Mouse (Mus musculus): ENCODE measurements around the gene Dynll1. TPM values are rescaled to one million over a fixed set of nuclear protein-coding genes. Genes with fewer than 3 reads are reported as not detected.

The Dynll1 gene
- total and polyA plus RNA-seq, 3 experiments: 561 to 740 (median 736) TPM

DNA sequence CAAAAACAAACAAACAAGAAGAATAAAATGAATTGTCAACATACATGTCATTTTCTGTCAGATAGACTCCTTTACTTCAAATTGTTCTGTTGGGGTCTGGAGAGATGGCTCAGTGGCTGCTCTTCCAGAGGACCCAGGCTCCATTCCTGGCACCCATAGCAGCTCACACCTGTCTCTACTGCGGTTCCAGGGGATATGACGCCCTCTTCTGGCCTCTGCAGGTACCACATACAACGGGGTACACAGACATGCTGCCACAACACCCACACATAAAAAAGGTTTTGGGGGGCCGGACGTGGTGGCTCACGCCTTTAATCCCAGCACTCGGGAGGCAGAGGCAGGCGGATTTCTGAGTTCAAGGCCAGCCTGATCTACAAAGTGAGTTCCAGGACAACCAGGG lies 6.6 kb downstream of the Dynll1 start:
- TF ChIP-seq GABPA (IDR thresholded peaks at IDR 0.05; ENCODE audit: low read depth, low read length) (no peak), TBP (IDR thresholded peaks at IDR 0.05; ENCODE audit: low read depth, low read length) (no peak), POLR2AphosphoS2 (IDR thresholded peaks at IDR 0.05; ENCODE audit: low read length) (no peak), ELF1 (IDR thresholded peaks at IDR 0.05; ENCODE audit: low read depth, low read length) (no peak), UBTF (IDR thresholded peaks at IDR 0.05; ENCODE audit: borderline replicate concordance, insufficient read depth, low read depth, low read length) (no peak), CTCF (IDR thresholded peaks at IDR 0.05 in 2 of 3, conservative IDR thresholded peaks at IDR 0.05 in 1 of 3; ENCODE audit: control insufficient read depth in 1 of 3, insufficient read depth in 1 of 3, low read depth in 2 of 3, low read length in 3 of 3, poor library complexity in 1 of 3, severe bottlenecking in 1 of 3) (peak; percentile 39 to 64 (median 52)), RAD21 (IDR thresholded peaks at IDR 0.05; ENCODE audit: low read depth, low read length) (peak; percentile 30), MEF2A (IDR thresholded peaks at IDR 0.05; ENCODE audit: extremely low read depth, insufficient replicate concordance, low read depth, low read length, poor library complexity, severe bottlenecking) (no peak), POLR2AphosphoS5 (IDR thresholded peaks at IDR 0.05; ENCODE audit: borderline replicate concordance, low read depth, low read length) (no peak)
- no peak overlapping the region for H3K4me3 ChIP-seq (ENCODE audit: control insufficient read depth in 1 of 2, insufficient read depth in 1 of 2, low read depth in 2 of 2, low read length in 2 of 2)
- H3K4me1 ChIP-seq (ENCODE audit: control insufficient read depth in 1 of 2, insufficient read depth in 2 of 2, low read length in 2 of 2): peaks cover 0 to 12% of the 10 kb centered on the region in 2 experiments; a peak in 2 of 4 replicates
- peaks cover 5% of the 10 kb centered on the region for H3K79me2 ChIP-seq (ENCODE audit: control insufficient read depth, insufficient read depth, low read length, poor library complexity)
- H3K9ac ChIP-seq (ENCODE audit: control insufficient read depth, low read depth, low read length, poor library complexity, severe bottlenecking): no peak overlapping the region
- peak; percentile 49 for DNase-seq (ENCODE audit: low read depth, low spot score)
- H3K36me3 ChIP-seq (ENCODE audit: control insufficient read depth in 1 of 2, insufficient read depth in 2 of 2, low read length in 2 of 2): peaks cover 15 to 16% of the 10 kb centered on the region in 2 experiments
- H3K27ac ChIP-seq (ENCODE audit: control insufficient read depth, low read depth, low read length): no peak overlapping the region
- no peaks in the 10 kb centered on the region for H3K27me3 ChIP-seq (ENCODE audit: control insufficient read depth in 1 of 2, insufficient read depth in 2 of 2, low read length in 2 of 2)
- H3K9me3 ChIP-seq (replicated peaks; ENCODE audit: insufficient read depth, low read length): no peaks in the 10 kb centered on the region

- Histone ChIP-seq H3K9me3 (replicated peaks; ENCODE audit: insufficient read depth, low read length) (no peaks in the 10 kb centered on the region), H3K4me1 (ENCODE audit: control insufficient read depth in 1 of 2, insufficient read depth in 2 of 2, low read length in 2 of 2) (0 out of 4 replicates have a peak, but pooled peaks cover 0 to 4% of the 10 kb centered on the region in 2 experiments), H3K36me3 (ENCODE audit: control insufficient read depth in 1 of 2, insufficient read depth in 2 of 2, low read length in 2 of 2) (peaks cover 5 to 14% of the 10 kb centered on the region in 2 experiments), H3K27me3 (ENCODE audit: control insufficient read depth in 1 of 2, insufficient read depth in 2 of 2, low read length in 2 of 2) (no peaks in the 10 kb centered on the region), H3K9ac (ENCODE audit: control insufficient read depth, low read depth, low read length, poor library complexity, severe bottlenecking) (no peak overlapping the region), H3K27ac (ENCODE audit: control insufficient read depth, low read depth, low read length) (no peak overlapping the region), H3K79me2 (ENCODE audit: control insufficient read depth, insufficient read depth, low read length, poor library complexity) (peaks cover 22% of the 10 kb centered on the region), H3K4me3 (ENCODE audit: control insufficient read depth in 1 of 2, insufficient read depth in 1 of 2, low read depth in 2 of 2, low read length in 2 of 2) (no peak overlapping the region)
- no peak for TF ChIP-seq GATA1 (IDR thresholded peaks at IDR 0.05; ENCODE audit: low read depth, low read length)
- no peak for TF ChIP-seq MAX (IDR thresholded peaks at IDR 0.05; ENCODE audit: low read length)
- TF ChIP-seq POLR2A (IDR thresholded peaks at IDR 0.05; ENCODE audit: control insufficient read depth in 1 of 2, insufficient read depth in 1 of 2, low read depth in 1 of 2, low read length in 2 of 2, poor library complexity in 1 of 2): no peak
- TF ChIP-seq POLR2AphosphoS2 (IDR thresholded peaks at IDR 0.05; ENCODE audit: low read length): no peak
- TF ChIP-seq EP300 (IDR thresholded peaks at IDR 0.05; ENCODE audit: low read depth in 1 of 2, low read length in 2 of 2): no peak
- no peak for TF ChIP-seq E2F4 (IDR thresholded peaks at IDR 0.05; ENCODE audit: borderline replicate concordance, low read depth, low read length)
- no peak for TF ChIP-seq MAZ (IDR thresholded peaks at IDR 0.05; ENCODE audit: low read depth, low read length)
- TF ChIP-seq POLR2AphosphoS5 (IDR thresholded peaks at IDR 0.05; ENCODE audit: borderline replicate concordance, low read depth, low read length): no peak
- peak; percentile 19 to 49 (median 40); a peak in 4 of 6 replicates for TF ChIP-seq CTCF (IDR thresholded peaks at IDR 0.05 in 2 of 3, conservative IDR thresholded peaks at IDR 0.05 in 1 of 3; ENCODE audit: control insufficient read depth in 1 of 3, insufficient read depth in 1 of 3, low read depth in 2 of 3, low read length in 3 of 3, poor library complexity in 1 of 3, severe bottlenecking in 1 of 3)
- TF ChIP-seq GABPA (IDR thresholded peaks at IDR 0.05; ENCODE audit: low read depth, low read length): no peak
- no peak for TF ChIP-seq ZNF384 (IDR thresholded peaks at IDR 0.05; ENCODE audit: low read depth, low read length)
- peak; percentile 47 for TF ChIP-seq RAD21 (IDR thresholded peaks at IDR 0.05; ENCODE audit: low read depth, low read length)
- no peak for TF ChIP-seq CHD2 (IDR thresholded peaks at IDR 0.05; ENCODE audit: low read length)
- TF ChIP-seq USF1 (IDR thresholded peaks at IDR 0.05; ENCODE audit: low read depth, low read length): no peak
- TF ChIP-seq USF2 (IDR thresholded peaks at IDR 0.05; ENCODE audit: borderline replicate concordance in 1 of 2, insufficient read depth in 1 of 2, low read depth in 1 of 2, low read length in 2 of 2): no peak
- TF ChIP-seq ZC3H11A (IDR thresholded peaks at IDR 0.05; ENCODE audit: low read depth, low read length): peak; percentile 43; the same call in 1 of the 2 replicates
- peak; percentile 57 for TF ChIP-seq SMC3 (IDR thresholded peaks at IDR 0.05; ENCODE audit: low read depth, low read length)
- TF ChIP-seq SIN3A (IDR thresholded peaks at IDR 0.05; ENCODE audit: low read length): no peak
- no peak for TF ChIP-seq HCFC1 (IDR thresholded peaks at IDR 0.05; ENCODE audit: low read depth, low read length)
- TF ChIP-seq NELFE (IDR thresholded peaks at IDR 0.05; ENCODE audit: low read depth, low read length): no peak
- no peak for TF ChIP-seq MEF2A (IDR thresholded peaks at IDR 0.05; ENCODE audit: extremely low read depth, insufficient replicate concordance, low read depth, low read length, poor library complexity, severe bottlenecking)
- no peak for TF ChIP-seq ETS1 (IDR thresholded peaks at IDR 0.05; ENCODE audit: low read depth, low read length)
- no peak for TF ChIP-seq RCOR1 (IDR thresholded peaks at IDR 0.05; ENCODE audit: low read depth, low read length)
- TF ChIP-seq CHD1 (IDR thresholded peaks at IDR 0.05; ENCODE audit: low read depth, low read length): no peak
- no peak for TF ChIP-seq MAFK (IDR thresholded peaks at IDR 0.05; ENCODE audit: borderline replicate concordance, low read depth, low read length)
- no peak for TF ChIP-seq MYB (IDR thresholded peaks at IDR 0.05; ENCODE audit: low read depth, low read length)
- DNase-seq (ENCODE audit: low read depth, low spot score): peak; percentile 52
Observed at GRCm38 (mm10) chr5:115284735-115285134, 16.1 kb downstream of the Dynll1 start.

All from MEL (cell line).